Mouse (Mus musculus) urinary bladder, postnatal 10 days (tissue): ENCODE results near the gene Chrne.
"Not testable (repeated sequence)": the region's sequence is repeated elsewhere in the genome, so short reads cannot be mapped to it uniquely, and the experiment has no call there.

ENCODE experiments used
- DNase-seq: peaks from one replicate; pipeline ENCODE4 v3.0.0; 2022; ENCODE audit warnings: low spot score

Chrne gene

GRCm38 (mm10) chr11:70583775-70584174 is 35.2 kb downstream of the Chrne start:
- DNase-seq = no peak

GRCm38 (mm10) chr11:70583022-70583714 is 35.8 kb downstream of the Chrne start:
- DNase-seq = no peak

- no peak for DNase-seq
Observed at GRCm38 (mm10) chr11:70582196-70582595, 36.8 kb downstream of the Chrne start.

GRCm38 (mm10) chr11:70580921-70581320 is 38.1 kb downstream of the Chrne start:
- no peak for DNase-seq

- no peak for DNase-seq
Observed at GRCm38 (mm10) chr11:70580358-70580720, 38.7 kb downstream of the Chrne start.

- DNase-seq = no peak
Observed at GRCm38 (mm10) chr11:70579710-70580357, 39.2 kb downstream of the Chrne start.

GRCm38 (mm10) chr11:70578962-70579361 is 40.1 kb downstream of the Chrne start:
- DNase-seq = no peak

GRCm38 (mm10) chr11:70577201-70577600 is 41.8 kb downstream of the Chrne start:
- DNase-seq = no peak

GRCm38 (mm10) chr11:70573872-70574271 is 45.1 kb downstream of the Chrne start:
- no peak for DNase-seq

- DNase-seq = no peak
Observed at GRCm38 (mm10) chr11:70572348-70572902, 46.6 kb downstream of the Chrne start.

GRCm38 (mm10) chr11:70571641-70572040 is 47.4 kb downstream of the Chrne start:
- no peak for DNase-seq

- DNase-seq = not testable (repeated sequence)
Observed at GRCm38 (mm10) chr11:70570614-70571013, 48.4 kb downstream of the Chrne start.

GRCm38 (mm10) chr11:70566586-70566985 is 52.4 kb downstream of the Chrne start:
- DNase-seq = no peak
